Mouse (Mus musculus) testis, adult 2 months (tissue): ENCODE measurements around the gene Bmp10. TPM values are rescaled to one million over a fixed set of nuclear protein-coding genes. Genes with fewer than 3 reads are reported as not detected.

Experiments
- H3K27ac ChIP-seq: fragments of 200-500 bp; 2 replicates; pipeline ENCODE4 v1.5.1; 2012; ENCODE audit warnings: low read depth, low read length; ENCODE audit not compliant: control insufficient read depth, insufficient read depth
- H3K27me3 ChIP-seq: fragments of 200-500 bp; 2 replicates; pipeline ENCODE4 v1.6.1; 2012; ENCODE audit warnings: mild to moderate bottlenecking, low read length, moderate library complexity; ENCODE audit not compliant: control insufficient read depth, insufficient read depth
- H3K36me3 ChIP-seq: fragments of 200-500 bp; 2 replicates; pipeline ENCODE4 v1.6.1; 2012; ENCODE audit warnings: mild to moderate bottlenecking, low read length; ENCODE audit not compliant: control insufficient read depth, insufficient read depth
- H3K4me1 ChIP-seq: fragments of 200-500 bp; 2 replicates; pipeline ENCODE4 v1.6.1; 2012; ENCODE audit warnings: low read length; ENCODE audit not compliant: control insufficient read depth, insufficient read depth
- H3K4me3 ChIP-seq: fragments of 200-500 bp; 2 replicates; pipeline ENCODE4 v1.5.1; 2012; ENCODE audit warnings: low read depth, mild to moderate bottlenecking, low read length, moderate library complexity, mixed read lengths; ENCODE audit not compliant: control insufficient read depth
- CTCF ChIP-seq: fragments of 200-500 bp; IDR thresholded peaks from 2 replicates; pipeline ENCODE4 v1.5.1; 2012; ENCODE audit warnings: low read depth, mild to moderate bottlenecking, inconsistent platforms, low read length, moderate library complexity; ENCODE audit not compliant: control insufficient read depth, insufficient read depth, insufficient replicate concordance
- POLR2A ChIP-seq: fragments of 200-500 bp; IDR thresholded peaks from 2 replicates; pipeline ENCODE4 v1.6.1; 2012; ENCODE audit warnings: low read depth, mild to moderate bottlenecking, inconsistent platforms, low read length, moderate library complexity; ENCODE audit not compliant: control insufficient read depth
- polyA plus RNA-seq: library from polyadenylated mRNA; depleted of rRNA; stranded (reverse); fragments of >200 nt; gene quantifications from 2 replicates; pipeline ENCODE4 v1.2.3, GENCODE M21; 2012; rRNA removed

Gene Bmp10
- polyA plus RNA-seq, 1 experiment = not detected

GRCm38 (mm10) chr6:87475223-87475622 is 46.4 kb downstream of the Bmp10 start:
- Histone ChIP-seq H3K36me3 (no peaks in the 10 kb centered on the region), H3K4me1 (no peaks in the 10 kb centered on the region), H3K27ac (no peak overlapping the region), H3K4me3 (no peak overlapping the region), H3K27me3 (no peaks in the 10 kb centered on the region)
- TF ChIP-seq POLR2A = no peak
- TF ChIP-seq CTCF = no peak

- Histone ChIP-seq H3K4me1 (no peaks in the 10 kb centered on the region), H3K27ac (no peak overlapping the region), H3K4me3 (no peak overlapping the region), H3K27me3 (no peaks in the 10 kb centered on the region), H3K36me3 (no peaks in the 10 kb centered on the region)
- TF ChIP-seq POLR2A = no peak
- TF ChIP-seq CTCF = no peak
These were observed 50.1 kb downstream of the Bmp10 start for GRCm38 (mm10) chr6:87478847-87479246.

- no peaks in the 10 kb centered on the region for H3K36me3 ChIP-seq
- no peaks in the 10 kb centered on the region for H3K4me1 ChIP-seq
- TF ChIP-seq POLR2A = no peak
- TF ChIP-seq CTCF = no peak
- H3K4me3 ChIP-seq = no peak overlapping the region
- H3K27ac ChIP-seq = no peak overlapping the region
- H3K27me3 ChIP-seq = no peaks in the 10 kb centered on the region
These were observed 50.7 kb downstream of the Bmp10 start for GRCm38 (mm10) chr6:87479291-87479999.

GRCm38 (mm10) chr6:87483224-87483899 is 54.6 kb downstream of the Bmp10 start:
- Histone ChIP-seq H3K27ac (no peak overlapping the region), H3K27me3 (no peaks in the 10 kb centered on the region), H3K4me1 (no peaks in the 10 kb centered on the region), H3K4me3 (no peak overlapping the region), H3K36me3 (no peaks in the 10 kb centered on the region)
- TF ChIP-seq POLR2A = no peak
- TF ChIP-seq CTCF = no peak

GRCm38 (mm10) chr6:87483900-87484289 is 55.1 kb downstream of the Bmp10 start:
- Histone ChIP-seq H3K4me3 (no peak overlapping the region), H3K36me3 (no peaks in the 10 kb centered on the region), H3K27me3 (no peaks in the 10 kb centered on the region), H3K27ac (no peak overlapping the region), H3K4me1 (no peaks in the 10 kb centered on the region)
- TF ChIP-seq POLR2A (no peak), CTCF (no peak)

GRCm38 (mm10) chr6:87484806-87485205 is 56.0 kb downstream of the Bmp10 start:
- H3K4me1 ChIP-seq = no peaks in the 10 kb centered on the region
- no peak overlapping the region for H3K27ac ChIP-seq
- TF ChIP-seq POLR2A (no peak), CTCF (no peak)

More at GRCm38 (mm10) chr6:87484806-87485205, 56.0 kb downstream of the Bmp10 start:
- H3K36me3 ChIP-seq = no peaks in the 10 kb centered on the region
- no peaks in the 10 kb centered on the region for H3K27me3 ChIP-seq
- no peak overlapping the region for H3K4me3 ChIP-seq

Other genes starting within 250 kb of the Bmp10 start
- 0.55 and 0.62 TPM in 2 replicates for gene Antxr1, start 93.2 kb upstream of the Bmp10 start, polyA plus RNA-seq
- gene Gkn1, start 78.1 kb upstream of the Bmp10 start, polyA plus RNA-seq = 0.08 and 0.19 TPM in 2 replicates
- 0.24 and 0.70 TPM in 2 replicates for gene Gkn2, start 55.6 kb upstream of the Bmp10 start, polyA plus RNA-seq
- gene Gkn3, start 40.1 kb upstream of the Bmp10 start, polyA plus RNA-seq = 0.34 and 0.42 TPM in 2 replicates
- 0.08 and 0.14 TPM in 2 replicates for gene Arhgap25, start 104.3 kb downstream of the Bmp10 start, polyA plus RNA-seq
- gene Prokr1, start 161.7 kb downstream of the Bmp10 start, polyA plus RNA-seq = 0.77 and 0.98 TPM in 2 replicates
- gene Aplf, start 243.2 kb downstream of the Bmp10 start, polyA plus RNA-seq = 3.3 and 3.8 TPM in 2 replicates